Mouse (Mus musculus) kidney, adult 2 months (tissue): Measurements from ENCODE around the gene Nacc1. TPM values are rescaled to one million over a fixed set of nuclear protein-coding genes. Genes with fewer than 3 reads are reported as not detected.
"Not testable (repeated sequence)": the region's sequence is repeated elsewhere in the genome, so short reads cannot be mapped to it uniquely, and the experiment has no call there.

Source experiments
- DNase-seq: peaks from one replicate; pipeline ENCODE4 v3.0.0; 2021
- H3K27ac ChIP-seq: fragments of 200-500 bp; 2 replicates; pipeline ENCODE4 v1.5.1; 2012; ENCODE audit warnings: low read depth, low read length, control low read depth, inconsistent platforms; ENCODE audit not compliant: insufficient read depth
- H3K27me3 ChIP-seq: fragments of 200-500 bp; replicated peaks from 2 replicates; pipeline ENCODE4 v1.6.1; 2012; ENCODE audit warnings: mild to moderate bottlenecking, moderate library complexity, low read length, inconsistent platforms; ENCODE audit not compliant: control insufficient read depth, insufficient read depth
- H3K36me3 ChIP-seq: fragments of 200-500 bp; 2 replicates; pipeline ENCODE4 v1.6.1; 2012; ENCODE audit warnings: mild to moderate bottlenecking, moderate library complexity, low read length, inconsistent platforms; ENCODE audit not compliant: control insufficient read depth, insufficient read depth
- H3K4me1 ChIP-seq: fragments of 200-500 bp; 2 replicates; pipeline ENCODE4 v1.6.1; 2011; ENCODE audit warnings: low read length; ENCODE audit not compliant: control insufficient read depth, insufficient read depth
- H3K4me3 ChIP-seq: fragments of 200-500 bp; 2 replicates; pipeline ENCODE4 v1.5.1; 2011; ENCODE audit warnings: mild to moderate bottlenecking, low read depth, low read length, control low read depth; ENCODE audit not compliant: insufficient read depth
- CTCF ChIP-seq: fragments of 200-500 bp; conservative IDR thresholded peaks from 2 replicates; pipeline ENCODE4 v1.5.1; 2011; ENCODE audit warnings: low read depth, mild to moderate bottlenecking, control low read depth, low read length, moderate library complexity, mixed read lengths; ENCODE audit not compliant: insufficient read depth, insufficient read length
- POLR2A ChIP-seq: fragments of 200-500 bp; IDR thresholded peaks from one replicate; pipeline ENCODE4 v1.6.1; 2011; ENCODE audit warnings: low read depth, low read length, control low read depth
- WGBS: fragments of 180-500 bp; shearing (Covaris S2); methylation state at CpG from one replicate; pipeline ENCODE4 v1.1.7; 2018; 5-methylcytosine and 5-hydroxymethylcytosine counted together
- polyA plus RNA-seq: library from polyadenylated mRNA; depleted of rRNA; stranded (reverse); fragments of >200 nt; gene quantifications from 2 replicates; pipeline ENCODE4 v1.2.3, GENCODE M21; 2012

The Nacc1 gene
- polyA plus RNA-seq, 1 experiment = 85.8 TPM

DNA sequence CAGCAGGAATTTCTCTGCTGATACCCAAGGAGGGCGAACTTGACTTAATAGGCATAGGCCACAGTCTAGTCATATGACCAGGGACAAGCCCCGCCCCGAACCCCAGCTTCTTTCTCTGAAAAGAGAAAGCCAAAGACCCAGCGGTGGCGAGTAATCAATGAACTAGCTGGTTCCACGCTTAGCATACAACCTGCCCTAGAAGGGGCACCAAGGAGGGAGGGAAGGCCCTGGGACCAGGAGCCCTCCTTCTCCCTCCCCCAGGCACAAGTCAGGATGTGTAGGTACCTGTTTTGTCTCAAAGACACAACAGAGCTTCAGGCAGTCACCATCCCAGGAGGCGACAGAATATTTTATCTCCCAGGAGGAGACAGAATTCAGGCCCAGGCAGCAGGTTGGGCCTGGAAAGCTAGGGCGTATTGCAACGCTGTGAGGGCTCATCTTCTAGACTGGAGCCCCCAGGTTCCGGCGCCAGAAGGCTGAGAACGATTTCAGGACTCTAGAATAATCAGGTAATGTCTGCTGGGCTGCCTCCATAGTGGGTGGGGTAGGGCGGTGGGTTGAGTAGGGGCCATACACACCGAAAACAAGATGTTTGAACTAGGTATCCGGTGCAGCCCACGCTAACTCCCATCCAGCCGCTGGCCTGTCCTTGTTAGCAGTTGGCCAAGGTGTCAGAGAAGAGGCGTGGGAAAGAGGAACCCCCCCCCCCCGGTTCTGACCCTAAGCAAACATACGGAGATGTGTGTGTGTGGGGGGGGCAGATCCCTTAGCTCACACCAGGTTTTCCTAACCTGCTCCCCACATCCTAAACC, 1.3 kb downstream of the Nacc1 start, which contains the start of gene Trmt1:
Gene Trmt1, plus strand, starts transcription at position 117 of the 812 bp plus-strand sequence.
- peak; percentile 61 for DNase-seq
- WGBS = 11% methylated on average over 20 of the region's 20 CpGs

DNA sequence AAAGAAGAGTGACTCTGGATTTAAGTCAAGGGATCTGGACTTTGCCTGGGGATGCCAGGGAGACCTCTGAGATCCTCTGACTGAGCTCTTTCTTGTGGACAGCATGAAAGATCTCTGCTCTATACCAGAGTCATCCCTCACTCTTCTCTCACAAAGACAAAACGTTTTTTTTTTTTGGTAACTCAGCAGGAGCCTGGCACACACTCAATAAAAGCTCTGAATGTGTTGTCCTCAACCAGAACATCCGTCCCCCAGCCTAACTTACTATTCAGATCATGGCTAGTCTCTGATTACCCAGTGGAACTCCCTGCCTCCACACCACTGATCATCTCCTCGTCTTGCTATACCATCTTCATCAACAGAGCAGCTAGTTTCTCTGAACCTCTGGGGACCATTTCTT, 3.1 kb downstream of the Nacc1 start:
- H3K4me1 ChIP-seq = peaks cover 26% of the 10 kb centered on the region
- no peak overlapping the region for H3K4me3 ChIP-seq
- no peak overlapping the region for H3K27ac ChIP-seq
- WGBS = 32% methylated on average over 3 of the region's 3 CpGs
- no peaks in the 10 kb centered on the region for H3K36me3 ChIP-seq
- H3K27me3 ChIP-seq = no peaks in the 10 kb centered on the region
- DNase-seq = no peak
- no peak for TF ChIP-seq CTCF
- no peak for TF ChIP-seq POLR2A

More for the DNA sequence above, 1.3 kb downstream of the Nacc1 start, which contains the start of gene Trmt1:
- TF ChIP-seq CTCF = no peak
- no peak for TF ChIP-seq POLR2A
- no peaks in the 10 kb centered on the region for H3K27me3 ChIP-seq
- no peaks in the 10 kb centered on the region for H3K36me3 ChIP-seq
- H3K27ac ChIP-seq = peak within 1 kb of the TSS; percentile 52
- H3K4me3 ChIP-seq = peak within 1 kb of the TSS; percentile 88
- H3K4me1 ChIP-seq = peaks cover 26% of the 10 kb centered on the region

DNA sequence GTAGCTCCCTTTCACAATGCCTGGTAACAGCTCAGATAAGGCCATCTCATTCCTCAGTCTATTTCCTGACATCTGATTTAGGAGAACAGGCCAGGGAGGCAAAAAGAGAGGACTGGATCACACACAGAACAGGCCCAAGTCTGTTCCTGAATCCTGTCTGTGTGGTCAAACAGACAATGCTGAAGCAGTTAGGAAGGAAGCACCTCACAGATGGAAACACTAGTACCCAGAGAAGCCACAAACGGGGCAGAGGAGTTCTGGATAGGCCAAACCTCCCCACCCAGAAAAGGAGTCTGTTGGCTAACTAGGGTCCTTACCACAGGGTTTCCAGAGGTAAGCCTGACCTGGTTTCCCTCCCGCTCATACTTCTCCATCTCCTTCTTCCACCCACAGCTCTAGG, 5.4 kb downstream of the Nacc1 start:
- Histone ChIP-seq H3K4me3 (no peak overlapping the region), H3K27ac (no peak overlapping the region), H3K27me3 (no peaks in the 10 kb centered on the region), H3K36me3 (no peaks in the 10 kb centered on the region), H3K4me1 (peaks cover 25% of the 10 kb centered on the region)
- 80% methylated on average over 2 of the region's 2 CpGs for WGBS
- TF ChIP-seq CTCF (no peak), POLR2A (no peak)
- no peak for DNase-seq

DNA sequence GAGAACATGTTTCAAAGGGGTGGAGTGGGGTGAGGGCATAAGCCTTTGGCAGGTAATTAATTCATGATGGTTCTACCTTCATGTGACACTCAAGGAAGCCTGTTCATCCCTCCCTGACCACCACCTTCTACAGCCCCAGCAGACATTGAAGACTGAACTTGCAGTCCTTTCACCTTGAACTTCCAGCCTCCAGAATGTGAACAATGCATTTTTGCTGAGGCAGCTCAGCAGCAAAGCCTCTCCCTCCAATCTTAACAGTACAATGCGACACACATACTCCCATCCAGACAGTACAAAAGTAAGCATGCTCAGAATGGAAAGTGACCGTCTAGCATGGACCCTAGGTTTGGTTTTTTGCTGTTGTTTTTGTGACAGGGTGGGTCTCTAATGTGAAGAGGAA, 6.2 kb downstream of the Nacc1 start:
- 62% methylated on average over 2 of the region's 2 CpGs for WGBS

DNA sequence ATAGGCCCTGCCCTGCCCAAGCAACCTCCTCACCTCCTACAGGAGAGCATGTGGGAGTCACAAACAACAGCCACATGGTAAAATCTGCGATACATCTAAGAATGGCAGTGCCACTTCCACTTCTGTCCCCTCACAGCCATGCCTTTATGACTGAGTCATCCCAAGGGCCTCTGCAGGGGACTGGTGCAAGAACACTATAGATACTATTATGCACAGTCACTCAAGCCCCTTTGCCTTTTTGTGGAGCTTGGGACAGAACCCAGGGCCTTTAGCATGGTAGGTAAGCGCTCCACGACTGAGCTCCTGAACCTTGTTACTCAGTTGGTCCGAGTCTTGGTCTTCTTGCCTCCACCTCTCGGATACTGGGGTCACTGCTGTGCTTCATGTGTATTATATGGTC, 10.4 kb downstream of the Nacc1 start:
- TF ChIP-seq CTCF = no peak
- no peak for TF ChIP-seq POLR2A
- WGBS = 91% methylated on average over 5 of the region's 5 CpGs

More for the DNA sequence above, 6.2 kb downstream of the Nacc1 start:
- H3K27me3 ChIP-seq = no peaks in the 10 kb centered on the region
- peaks cover 24% of the 10 kb centered on the region for H3K4me1 ChIP-seq
- no peaks in the 10 kb centered on the region for H3K36me3 ChIP-seq
- TF ChIP-seq CTCF (no peak), POLR2A (no peak)
- no peak overlapping the region for H3K4me3 ChIP-seq
- H3K27ac ChIP-seq = no peak overlapping the region
- no peak for DNase-seq

DNA sequence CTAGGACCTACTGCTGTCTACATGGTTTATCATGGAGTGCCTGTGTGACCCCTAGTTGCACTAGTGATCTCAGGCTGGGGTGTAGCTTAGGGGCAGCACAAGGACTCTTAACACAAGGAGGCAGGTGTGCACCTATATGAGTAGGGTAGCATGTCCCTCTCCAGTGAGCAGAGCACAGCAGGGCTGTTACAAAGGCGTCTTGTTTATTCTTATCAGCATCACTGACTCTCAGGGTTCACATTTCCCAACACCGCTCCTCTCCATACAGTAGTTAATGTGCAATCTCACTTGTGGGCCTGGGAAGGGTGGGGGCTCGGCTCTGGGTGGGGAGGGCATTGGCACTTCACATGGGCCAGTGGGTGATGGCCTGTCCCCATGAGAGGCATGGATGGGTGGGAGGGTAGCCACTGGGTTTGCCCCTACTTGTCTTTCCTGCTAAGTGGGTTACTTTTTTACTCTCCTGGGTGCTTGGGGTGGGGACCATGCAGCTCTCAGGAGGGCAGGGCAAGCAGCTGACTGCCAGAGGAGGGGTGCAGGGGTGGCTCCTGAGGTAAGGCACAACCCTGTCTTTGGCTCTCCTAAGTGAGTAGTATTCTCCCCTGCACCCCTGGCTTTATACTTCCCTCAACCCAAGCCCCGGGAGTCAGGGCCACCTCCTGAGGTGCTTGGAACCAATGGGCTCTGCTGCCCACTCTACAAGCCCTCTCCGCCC, 17.2 kb downstream of the Nacc1 start:
- H3K4me1 ChIP-seq = peaks cover 10% of the 10 kb centered on the region
- peak; percentile 30 for DNase-seq
- H3K4me3 ChIP-seq, H3K36me3 ChIP-seq, H3K27me3 ChIP-seq: not testable (repeated sequence)
- peak overlapping the region; percentile 37; the same call in 1 of the 2 replicates for H3K27ac ChIP-seq
- WGBS = 51% methylated on average over 5 of the region's 5 CpGs

More for the DNA sequence above, 10.4 kb downstream of the Nacc1 start:
- Histone ChIP-seq H3K27ac (no peak overlapping the region), H3K4me3 (no peak overlapping the region), H3K4me1 (0 out of 2 replicates have a peak, but pooled peaks cover 3% of the 10 kb centered on the region), H3K36me3 (no peaks in the 10 kb centered on the region), H3K27me3 (no peaks in the 10 kb centered on the region)
- no peak for DNase-seq

DNA sequence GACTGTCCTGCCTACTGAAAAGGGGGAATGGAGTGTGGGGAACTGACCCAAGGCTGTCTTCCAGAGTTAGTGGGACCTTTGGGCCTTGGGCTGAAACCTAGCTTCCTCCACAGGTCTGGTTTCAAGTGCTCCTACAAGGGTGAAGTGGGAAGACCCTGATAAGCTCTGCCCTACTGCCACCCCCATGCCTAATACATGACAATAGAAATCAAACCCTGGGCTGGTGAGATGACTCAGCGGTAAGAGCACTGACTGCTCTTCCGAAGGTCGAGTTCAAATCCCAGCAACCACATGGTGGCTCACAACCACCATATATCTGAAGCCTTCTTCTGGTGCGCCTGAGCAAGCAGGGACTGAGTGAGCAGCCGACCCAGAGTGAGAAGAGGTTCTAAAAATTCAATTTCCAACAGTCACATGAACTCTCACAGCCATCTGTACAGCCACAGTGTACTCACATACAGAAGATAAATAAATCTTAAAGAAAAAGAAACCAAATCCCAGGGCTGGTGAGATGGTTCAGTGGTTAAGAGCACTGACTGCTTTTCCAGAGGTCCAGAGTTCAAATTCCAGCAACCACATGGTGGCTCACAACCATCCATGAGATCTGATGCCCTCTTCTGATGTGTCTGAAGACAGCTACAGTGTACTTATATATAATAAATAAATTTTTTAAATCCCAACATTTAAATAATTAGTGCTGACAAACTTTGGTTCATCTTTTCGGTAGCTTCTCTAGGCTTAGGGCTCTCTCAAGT, 18.8 kb downstream of the Nacc1 start:
- H3K27me3 ChIP-seq = no peaks in the 10 kb centered on the region
- H3K4me1 ChIP-seq = peaks cover 11% of the 10 kb centered on the region
- DNase-seq = peak; percentile 74
- TF ChIP-seq POLR2A (no peak), CTCF (no peak)
- 0 out of 2 replicates have a peak overlapping the region, but pooled peaks have one; percentile 13 for H3K27ac ChIP-seq
- 50% methylated on average over 6 of the region's 6 CpGs for WGBS
- H3K36me3 ChIP-seq = no peaks in the 10 kb centered on the region
- H3K4me3 ChIP-seq = no peak overlapping the region
